In genomic region chr11:48874465-48874864, GRCm38 (mm10) we compare ENCODE assay signal across 1 mouse cellular context.
TF ChIP-seq lines count a peak whose summit lies in the region.

No protein-coding gene starts in this region.

TF ChIP-seq in MEL, 35 proteins besides CTCF, POLR2A, EP300 and RAD21:
- TF ChIP-seq ZNF384 (IDR thresholded peaks at IDR 0.05; ENCODE audit: low read depth, low read length) (peak; percentile 88), UBTF (IDR thresholded peaks at IDR 0.05; ENCODE audit: borderline replicate concordance, insufficient read depth, low read depth, low read length) (no peak), SMC3 (IDR thresholded peaks at IDR 0.05; ENCODE audit: low read depth, low read length) (peak; percentile 98), HCFC1 (IDR thresholded peaks at IDR 0.05; ENCODE audit: low read depth, low read length) (peak; percentile 43), RCOR1 (IDR thresholded peaks at IDR 0.05; ENCODE audit: low read depth, low read length) (peak; percentile 63), ZKSCAN1 (IDR thresholded peaks at IDR 0.05; ENCODE audit: low read depth, low read length) (no peak), MYB (IDR thresholded peaks at IDR 0.05; ENCODE audit: low read depth, low read length) (no peak), TCF12 (IDR thresholded peaks at IDR 0.05; ENCODE audit: low read depth, low read length) (0 out of 2 replicates have a peak, but pooled peaks have one; percentile 15), ZC3H11A (IDR thresholded peaks at IDR 0.05; ENCODE audit: low read depth, low read length) (peak; percentile 96), CHD2 (IDR thresholded peaks at IDR 0.05; ENCODE audit: low read length) (no peak), MYC (IDR thresholded peaks at IDR 0.05; ENCODE audit: low read depth, low read length) (peak; percentile 87; the same call in 1 of the 2 replicates), USF1 (IDR thresholded peaks at IDR 0.05; ENCODE audit: low read depth, low read length) (0 out of 2 replicates have a peak, but pooled peaks have one; percentile 8), POLR2AphosphoS5 (IDR thresholded peaks at IDR 0.05; ENCODE audit: borderline replicate concordance, low read depth, low read length) (no peak), E2F4 (IDR thresholded peaks at IDR 0.05; ENCODE audit: borderline replicate concordance, low read depth, low read length) (no peak), MAX (IDR thresholded peaks at IDR 0.05; ENCODE audit: low read length) (peak; percentile 74), MXI1 (IDR thresholded peaks at IDR 0.05; ENCODE audit: low read depth, low read length) (peak; percentile 82), ZMIZ1 (IDR thresholded peaks at IDR 0.05; ENCODE audit: low read depth, low read length) (no peak), ELF1 (IDR thresholded peaks at IDR 0.05; ENCODE audit: low read depth, low read length) (peak; percentile 62; the same call in 1 of the 2 replicates), KAT2A (conservative IDR thresholded peaks at IDR 0.05; ENCODE audit: low read depth, low read length) (no peak), POLR2AphosphoS2 (IDR thresholded peaks at IDR 0.05; ENCODE audit: low read length) (no peak), GABPA (IDR thresholded peaks at IDR 0.05; ENCODE audit: low read depth, low read length) (no peak), SIN3A (IDR thresholded peaks at IDR 0.05; ENCODE audit: low read length) (peak; percentile 90), BHLHE40 (IDR thresholded peaks at IDR 0.05; ENCODE audit: borderline replicate concordance, low read depth, low read length) (peak; percentile 61; the same call in 1 of the 2 replicates), MAZ (IDR thresholded peaks at IDR 0.05; ENCODE audit: low read depth, low read length) (peak; percentile 68; the same call in 1 of the 2 replicates), TBP (IDR thresholded peaks at IDR 0.05; ENCODE audit: low read depth, low read length) (0 out of 2 replicates have a peak, but pooled peaks have one; percentile 31), TAL1 (IDR thresholded peaks at IDR 0.05; ENCODE audit: low read length) (no peak), USF2 (IDR thresholded peaks at IDR 0.05; ENCODE audit: borderline replicate concordance in 1 of 2, insufficient read depth in 1 of 2, low read depth in 1 of 2, low read length in 2 of 2) (no peak), GATA1 (IDR thresholded peaks at IDR 0.05; ENCODE audit: low read depth, low read length) (peak; percentile 71), CHD1 (IDR thresholded peaks at IDR 0.05; ENCODE audit: low read depth, low read length) (0 out of 2 replicates have a peak, but pooled peaks have one; percentile 23), MAFK (IDR thresholded peaks at IDR 0.05; ENCODE audit: borderline replicate concordance, low read depth, low read length) (no peak), NRF1 (IDR thresholded peaks at IDR 0.05; ENCODE audit: insufficient read depth, low read depth, low read length, poor library complexity, severe bottlenecking) (no peak), NELFE (IDR thresholded peaks at IDR 0.05; ENCODE audit: low read depth, low read length) (peak; percentile 21; the same call in 1 of the 2 replicates), MEF2A (IDR thresholded peaks at IDR 0.05; ENCODE audit: extremely low read depth, insufficient replicate concordance, low read depth, low read length, poor library complexity, severe bottlenecking) (no peak), JUND (IDR thresholded peaks at IDR 0.05; ENCODE audit: low read depth, low read length) (peak; percentile 80; the same call in 1 of the 2 replicates), ETS1 (IDR thresholded peaks at IDR 0.05; ENCODE audit: low read depth, low read length) (peak; percentile 51; the same call in 1 of the 2 replicates)
